Mouse (Mus musculus) olfactory bulb, adult 2 months (tissue): ENCODE data around the gene Gm21190.
"Not testable (repeated sequence)": the region's sequence is repeated elsewhere in the genome, so short reads cannot be mapped to it uniquely, and the experiment has no call there.

Experiments
- CTCF ChIP-seq: fragments of 200-500 bp; IDR thresholded peaks from 2 replicates; pipeline ENCODE4 v1.5.1; 2012; ENCODE audit warnings: low read depth, mild to moderate bottlenecking, low read length, moderate library complexity; ENCODE audit not compliant: insufficient read depth
- POLR2A ChIP-seq: fragments of 200-500 bp; IDR thresholded peaks from 2 replicates; pipeline ENCODE4 v1.6.1; 2012; ENCODE audit warnings: mild to moderate bottlenecking, low read depth, low read length, moderate library complexity; ENCODE audit not compliant: insufficient read depth

DNA sequence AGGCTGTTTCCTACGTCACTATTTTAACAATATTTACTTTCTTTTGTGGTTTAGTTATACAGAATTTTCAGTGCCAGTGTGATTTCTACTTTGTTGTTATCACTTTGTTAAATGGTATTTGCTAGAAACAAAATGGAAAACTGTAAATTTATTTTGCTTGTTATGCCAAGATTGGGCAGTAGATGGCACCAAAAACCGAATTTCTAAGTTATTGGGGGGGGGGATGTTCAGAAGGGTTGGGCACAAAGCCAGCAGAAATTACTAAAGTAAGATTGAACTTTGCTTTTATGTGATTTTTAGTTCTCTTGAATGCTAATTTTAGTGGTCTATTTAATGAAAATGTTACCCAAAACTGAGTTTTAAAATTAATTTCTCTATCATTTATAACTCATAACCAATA, 44.4 kb downstream of the Gm21190 start:
- TF ChIP-seq CTCF, POLR2A: not testable (repeated sequence)
